Mouse (Mus musculus) MEL (cell line): ENCODE data around the gene Pdss2.

ENCODE experiments used
- CTCF ChIP-seq, 3 experiments: IDR thresholded peaks in 2 of 3; conservative IDR thresholded peaks in 1 of 3; 2 replicates each; pipeline ENCODE4 v1.5.1; 2011 to 2012; ENCODE audit warnings: low read length in 3 of 3, low read depth in 2 of 3, mild to moderate bottlenecking in 2 of 3, improper control_type of control experiment in 1 of 3, inconsistent platforms in 1 of 3, mixed read lengths in 1 of 3, moderate library complexity in 1 of 3; ENCODE audit not compliant: control insufficient read depth in 1 of 3, insufficient read depth in 1 of 3, poor library complexity in 1 of 3, severe bottlenecking in 1 of 3
- MXI1 ChIP-seq: IDR thresholded peaks from 2 replicates; pipeline ENCODE4 v1.6.1; 2011; ENCODE audit warnings: mild to moderate bottlenecking, low read depth, low read length, improper control_type of control experiment
- RCOR1 ChIP-seq: IDR thresholded peaks from 2 replicates; pipeline ENCODE4 v1.6.1; 2012; ENCODE audit warnings: low read depth, mild to moderate bottlenecking, inconsistent platforms, low read length, improper control_type of control experiment

- TF ChIP-seq CTCF (IDR thresholded peaks at IDR 0.05 in 2 of 3, conservative IDR thresholded peaks at IDR 0.05 in 1 of 3; ENCODE audit: control insufficient read depth in 1 of 3, insufficient read depth in 1 of 3, low read depth in 2 of 3, low read length in 3 of 3, poor library complexity in 1 of 3, severe bottlenecking in 1 of 3): no peak
- TF ChIP-seq MXI1: no peak
- TF ChIP-seq RCOR1: no peak
Measured at GRCm38 (mm10) chr10:43420660-43421413, 199.6 kb downstream of the Pdss2 start.
